Mouse (Mus musculus) hindbrain, postnatal 0 days (tissue): ENCODE results near the gene Rln3. TPM values are rescaled to one million over a fixed set of nuclear protein-coding genes. Genes with fewer than 3 reads are reported as not detected.
A peak's percentile ranks its signal among the peaks of the same experiment; 100 is the strongest.

ENCODE experiments used
- ATAC-seq: fragments of 200-750 bp; cut with Nextera tagmentation; 2 replicates; pipeline ENCODE4 v1.8.0; 2017; ENCODE audit warnings: mild to moderate bottlenecking, moderate TSS enrichment, moderate library complexity
- DNase-seq: peaks from one replicate; pipeline ENCODE4 v3.0.0-alpha.2; 2015; ENCODE audit warnings: low spot score
- H3K27ac ChIP-seq: fragments of 300-500 bp; sonication (generic); 2 replicates; pipeline ENCODE4 v1.5.1; 2014; ENCODE audit warnings: mild to moderate bottlenecking
- H3K27me3 ChIP-seq: fragments of 300-500 bp; sonication (generic); 2 replicates; pipeline ENCODE4 v1.6.1; 2014; ENCODE audit warnings: low read length, mixed read lengths; ENCODE audit not compliant: insufficient read depth
- H3K36me3 ChIP-seq: fragments of 300-500 bp; sonication (generic); 2 replicates; pipeline ENCODE4 v1.6.1; 2014; ENCODE audit warnings: low read length, mixed read lengths; ENCODE audit not compliant: insufficient read depth
- H3K4me1 ChIP-seq: fragments of 300-500 bp; sonication (generic); 2 replicates; pipeline ENCODE4 v1.6.1; 2014; ENCODE audit warnings: antibody characterized with exemption, low read length, mixed read lengths; ENCODE audit not compliant: insufficient read depth
- H3K4me2 ChIP-seq: fragments of 300-500 bp; sonication (generic); 2 replicates; pipeline ENCODE4 v1.6.1; 2014; ENCODE audit warnings: low read depth, mild to moderate bottlenecking, low read length, moderate library complexity, mixed read lengths
- H3K4me3 ChIP-seq: fragments of 300-500 bp; sonication (generic); 2 replicates; pipeline ENCODE4 v1.5.1; 2014; ENCODE audit warnings: low read length
- H3K9ac ChIP-seq: fragments of 300-500 bp; sonication (generic); replicated peaks from 2 replicates; pipeline ENCODE4 v1.6.1; 2014; ENCODE audit warnings: mild to moderate bottlenecking, low read length, moderate library complexity, mixed read lengths
- H3K9me3 ChIP-seq: fragments of 300-500 bp; sonication (generic); 2 replicates; pipeline ENCODE4 v1.6.1; 2016; ENCODE audit warnings: low read length, mixed read lengths
- CTCF ChIP-seq: IDR thresholded peaks from 2 replicates; pipeline ENCODE4 v1.5.1; 2016; ENCODE audit warnings: antibody characterized with exemption, control low read depth, low read depth
- WGBS: fragments of 180-500 bp; shearing (Covaris S2); extraction: QIAGEN DNeasy Blood & Tissue Kit; methylation state at CpG from one replicate; pipeline ENCODE4 v1.1.7; 2014; 5-methylcytosine and 5-hydroxymethylcytosine counted together
- polyA plus RNA-seq: library from polyadenylated mRNA; unstranded; fragments of >200 nt; fragmentation: Nextera tagmentation; extraction: Ambion mirVana; gene quantifications from 2 replicates; pipeline ENCODE4 v1.2.1, GENCODE M21; 2015
- total RNA-seq: library from RNA; depleted of rRNA; stranded (reverse); fragments of >200 nt; gene quantifications from 2 replicates; pipeline ENCODE4 v1.2.3, GENCODE M21; 2014

Gene Rln3
- total and polyA plus RNA-seq, 2 experiments from 2014 or later = 6.6 to 18.8 TPM

DNA sequence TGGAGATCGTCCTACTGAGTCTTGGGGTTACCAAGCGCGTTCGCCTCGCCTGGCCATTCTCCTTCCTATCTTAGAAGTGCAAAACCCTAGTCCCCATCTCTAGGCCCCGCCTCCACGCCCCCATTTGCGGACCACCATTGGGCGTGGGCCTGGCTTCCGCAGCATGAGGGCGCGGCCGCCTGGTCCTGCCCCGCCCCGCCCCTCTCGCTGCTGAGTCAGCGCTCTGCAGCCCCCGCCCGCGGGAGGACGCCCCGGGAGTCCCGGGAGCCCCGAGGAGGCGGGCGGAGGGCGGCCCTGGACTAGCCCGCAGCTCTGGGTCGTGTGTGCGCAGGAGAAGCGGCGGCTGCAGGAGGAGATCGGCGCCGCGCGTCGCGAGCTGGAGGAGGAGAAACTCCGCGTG lies 18.9 kb downstream of the Rln3 start:
- Histone ChIP-seq H3K9me3 (no peaks in the 10 kb centered on the region), H3K4me3 (peak overlapping the region; percentile 48), H3K9ac (peak overlapping the region; percentile 49), H3K4me1 (peaks cover 7% of the 10 kb centered on the region; the same call in 1 of the 2 replicates), H3K36me3 (no peaks in the 10 kb centered on the region), H3K27ac (no peak overlapping the region), H3K27me3 (no peaks in the 10 kb centered on the region), H3K4me2 (peak overlapping the region; percentile 72)
- DNase-seq = peak; percentile 63
- TF ChIP-seq CTCF = no peak
- ATAC-seq = peak; percentile 65; the same call in 1 of the 2 replicates
- under 1% methylated on average over 41 of the region's 41 CpGs for WGBS

GRCm38 (mm10) chr8:84024171-84024570 lies 20.6 kb downstream of the Rln3 start:
- DNase-seq (peak; percentile 54), ATAC-seq (no peak)
- Histone ChIP-seq H3K9ac (no peak overlapping the region), H3K4me2 (no peak overlapping the region), H3K27ac (no peak overlapping the region), H3K9me3 (no peaks in the 10 kb centered on the region), H3K4me3 (no peak overlapping the region), H3K36me3 (no peaks in the 10 kb centered on the region), H3K27me3 (no peaks in the 10 kb centered on the region), H3K4me1 (peaks cover 7% of the 10 kb centered on the region; the same call in 1 of the 2 replicates)
- 11% methylated on average over 10 of the region's 10 CpGs for WGBS
- TF ChIP-seq CTCF = peak; percentile 70

GRCm38 (mm10) chr8:84023631-84024030 lies 21.2 kb downstream of the Rln3 start:
- Histone ChIP-seq H3K4me2 (no peak overlapping the region), H3K36me3 (no peaks in the 10 kb centered on the region), H3K9ac (no peak overlapping the region), H3K27me3 (no peaks in the 10 kb centered on the region), H3K4me1 (peaks cover 7% of the 10 kb centered on the region; the same call in 1 of the 2 replicates), H3K27ac (no peak overlapping the region), H3K9me3 (no peaks in the 10 kb centered on the region), H3K4me3 (no peak overlapping the region)
- no peak for DNase-seq
- WGBS = 85% methylated on average over 1 of the region's 1 CpGs
- no peak for TF ChIP-seq CTCF
- ATAC-seq = no peak

GRCm38 (mm10) chr8:84023085-84023484 lies 21.7 kb downstream of the Rln3 start:
- Histone ChIP-seq H3K4me3 (no peak overlapping the region), H3K9ac (no peak overlapping the region), H3K4me1 (peaks cover 7% of the 10 kb centered on the region; the same call in 1 of the 2 replicates), H3K36me3 (no peaks in the 10 kb centered on the region), H3K4me2 (no peak overlapping the region), H3K27ac (no peak overlapping the region), H3K27me3 (no peaks in the 10 kb centered on the region), H3K9me3 (no peaks in the 10 kb centered on the region)
- ATAC-seq (no peak), DNase-seq (no peak)
- whole genome bisulfite sequencing = 59% methylated on average over 5 of the region's 5 CpGs
- TF ChIP-seq CTCF = no peak

DNA sequence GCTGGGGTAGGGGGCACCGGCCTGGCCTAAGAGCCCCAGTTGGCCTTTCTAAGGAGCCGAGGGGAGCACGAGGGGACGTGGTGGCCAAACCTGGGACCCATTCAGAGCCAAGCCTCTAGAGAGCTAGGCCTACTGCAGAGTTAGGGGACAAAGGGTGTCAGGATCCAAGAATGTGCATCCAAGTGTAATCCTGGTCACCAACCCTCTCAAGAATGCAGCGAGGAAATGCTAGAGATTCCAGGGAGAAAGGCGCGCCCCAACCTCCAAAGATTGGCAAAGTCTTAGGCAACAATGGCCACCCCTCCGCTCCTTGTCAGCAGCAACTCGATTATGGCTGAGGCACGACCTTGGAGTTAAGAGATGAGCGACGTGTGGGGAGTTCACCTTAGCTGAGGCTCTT lies 23.2 kb downstream of the Rln3 start:
- WGBS = 50% methylated on average over 12 of the region's 12 CpGs
- Histone ChIP-seq H3K4me1 (peaks cover 7% of the 10 kb centered on the region; the same call in 1 of the 2 replicates), H3K27me3 (no peaks in the 10 kb centered on the region), H3K4me3 (no peak overlapping the region), H3K36me3 (no peaks in the 10 kb centered on the region), H3K9ac (no peak overlapping the region), H3K27ac (no peak overlapping the region), H3K4me2 (no peak overlapping the region), H3K9me3 (no peaks in the 10 kb centered on the region)
- no peak for TF ChIP-seq CTCF
- ATAC-seq (no peak), DNase-seq (no peak)

DNA sequence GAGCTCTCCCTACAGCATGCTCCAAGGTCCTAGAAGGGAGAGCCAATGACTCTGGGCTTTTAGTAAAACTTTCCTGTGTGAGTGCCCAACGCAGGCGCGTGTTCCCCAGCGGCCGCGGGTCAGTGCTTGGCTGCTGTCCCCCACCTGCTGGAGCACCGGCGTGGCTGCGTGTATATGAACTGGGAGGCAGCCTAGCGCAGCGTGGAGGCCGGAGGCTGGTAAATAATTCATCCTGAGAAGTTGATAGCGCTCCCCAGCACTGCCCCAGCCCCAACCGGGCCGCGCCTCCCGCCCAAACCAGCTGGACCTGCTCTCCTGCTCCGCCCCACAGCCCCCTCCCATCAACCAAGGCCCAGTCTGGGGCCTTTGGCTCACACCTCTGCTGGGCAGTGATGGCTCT lies 23.7 kb downstream of the Rln3 start, which contains the start of gene Palm3:
Gene Palm3, plus strand, starts transcription at position 376 of the 400 bp plus-strand sequence.
- no peak for TF ChIP-seq CTCF
- Histone ChIP-seq H3K27me3 (no peaks in the 10 kb centered on the region), H3K9me3 (no peaks in the 10 kb centered on the region), H3K9ac (no peak within 1 kb of the TSS), H3K4me1 (peaks cover 4% of the 10 kb centered on the region; the same call in 1 of the 2 replicates), H3K4me2 (no peak within 1 kb of the TSS), H3K36me3 (no peaks in the 10 kb centered on the region), H3K27ac (no peak within 1 kb of the TSS), H3K4me3 (no peak within 1 kb of the TSS)
- 8% methylated on average over 17 of the region's 18 CpGs for WGBS
- ATAC-seq = no peak
- no peak for DNase-seq

DNA sequence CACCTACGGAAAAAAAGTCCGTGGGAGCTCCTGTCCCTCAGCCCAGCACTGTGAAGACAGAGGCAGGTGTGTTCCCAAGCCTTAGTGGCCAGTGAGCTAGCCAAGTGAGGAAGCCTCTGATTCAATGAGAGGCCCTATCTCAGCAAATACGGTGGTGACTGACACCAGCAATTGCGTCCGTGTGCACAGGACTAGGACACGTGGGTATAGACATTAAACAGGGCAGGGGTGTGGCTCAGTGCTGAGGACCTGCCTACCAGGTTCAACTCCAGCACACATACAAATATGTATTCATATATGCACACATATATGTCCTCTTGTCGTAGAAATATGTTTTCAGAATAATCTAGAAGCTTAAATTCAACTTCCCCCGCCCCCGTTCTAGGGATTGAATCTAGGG lies 25.1 kb downstream of the Rln3 start:
- no peak for TF ChIP-seq CTCF
- no peaks in the 10 kb centered on the region for H3K9me3 ChIP-seq
- ATAC-seq (no peak), DNase-seq (no peak)
- 85% methylated on average over 9 of the region's 9 CpGs for WGBS
- H3K4me1 ChIP-seq = no peaks in the 10 kb centered on the region
- H3K36me3 ChIP-seq = no peaks in the 10 kb centered on the region
- H3K4me2 ChIP-seq = no peak overlapping the region
- H3K27me3 ChIP-seq = no peaks in the 10 kb centered on the region
- no peak overlapping the region for H3K4me3 ChIP-seq
- H3K27ac ChIP-seq = no peak overlapping the region
- no peak overlapping the region for H3K9ac ChIP-seq
